Mouse (Mus musculus) hindbrain, embryonic 13.5 days (tissue): ENCODE measurements around the gene Ly6g5c. TPM values are rescaled to one million over a fixed set of nuclear protein-coding genes. Genes with fewer than 3 reads are reported as not detected.

ENCODE experiments used
- ATAC-seq: fragments of 200-750 bp; cut with Nextera tagmentation; 2 replicates; pipeline ENCODE4 v1.8.0; 2017; ENCODE audit warnings: moderate TSS enrichment; ENCODE audit not compliant: low FRiP score
- H3K27ac ChIP-seq: fragments of 300-500 bp; sonication (generic); 2 replicates; pipeline ENCODE4 v1.5.1; 2015; ENCODE audit warnings: inconsistent platforms, mild to moderate bottlenecking, moderate library complexity
- H3K27me3 ChIP-seq: fragments of 300-500 bp; sonication (generic); 2 replicates; pipeline ENCODE4 v1.6.1; 2015; ENCODE audit warnings: mild to moderate bottlenecking, inconsistent platforms
- H3K36me3 ChIP-seq: fragments of 300-500 bp; sonication (generic); 2 replicates; pipeline ENCODE4 v1.6.1; 2015; ENCODE audit warnings: mild to moderate bottlenecking, inconsistent platforms
- H3K4me1 ChIP-seq: fragments of 300-500 bp; sonication (generic); replicated peaks from 2 replicates; pipeline ENCODE4 v1.6.1; 2015; ENCODE audit warnings: inconsistent platforms
- H3K4me2 ChIP-seq: fragments of 300-500 bp; sonication (generic); 2 replicates; pipeline ENCODE4 v1.6.1; 2015; ENCODE audit warnings: inconsistent platforms, mild to moderate bottlenecking, moderate library complexity
- H3K4me3 ChIP-seq: fragments of 300-500 bp; sonication (generic); 2 replicates; pipeline ENCODE4 v1.5.1; 2015; ENCODE audit warnings: mild to moderate bottlenecking, inconsistent platforms
- H3K9ac ChIP-seq: fragments of 300-500 bp; sonication (generic); 2 replicates; pipeline ENCODE4 v1.6.1; 2015; ENCODE audit warnings: mild to moderate bottlenecking, inconsistent platforms
- H3K9me3 ChIP-seq: fragments of 300-500 bp; sonication (generic); 2 replicates; pipeline ENCODE4 v1.6.1; 2016; ENCODE audit warnings: inconsistent platforms
- WGBS: fragments of 180-500 bp; shearing (Covaris S2); methylation state at CpG from one replicate; pipeline ENCODE4 v1.1.7; 2015; 5-methylcytosine and 5-hydroxymethylcytosine counted together
- polyA plus RNA-seq: library from polyadenylated mRNA; unstranded; fragments of >200 nt; fragmentation: Nextera tagmentation; extraction: Ambion mirVana; gene quantifications from 2 replicates; pipeline ENCODE4 v1.2.1, GENCODE M21; 2015

Gene Ly6g5c
- polyA plus RNA-seq, 1 experiment from 2014 or later, result 0.36 TPM

GRCm38 (mm10) chr17:35155451-35155850 lies 47.4 kb downstream of the Ly6g5c start:
- Histone ChIP-seq H3K9ac (no peak overlapping the region), H3K4me1 (no peaks in the 10 kb centered on the region), H3K36me3 (peaks cover 98% of the 10 kb centered on the region), H3K27ac (no peak overlapping the region), H3K27me3 (no peaks in the 10 kb centered on the region), H3K9me3 (no peaks in the 10 kb centered on the region), H3K4me3 (no peak overlapping the region), H3K4me2 (no peak overlapping the region)
- WGBS, result 96% methylated on average over 12 of the region's 12 CpGs
- ATAC-seq, result no peak

DNA sequence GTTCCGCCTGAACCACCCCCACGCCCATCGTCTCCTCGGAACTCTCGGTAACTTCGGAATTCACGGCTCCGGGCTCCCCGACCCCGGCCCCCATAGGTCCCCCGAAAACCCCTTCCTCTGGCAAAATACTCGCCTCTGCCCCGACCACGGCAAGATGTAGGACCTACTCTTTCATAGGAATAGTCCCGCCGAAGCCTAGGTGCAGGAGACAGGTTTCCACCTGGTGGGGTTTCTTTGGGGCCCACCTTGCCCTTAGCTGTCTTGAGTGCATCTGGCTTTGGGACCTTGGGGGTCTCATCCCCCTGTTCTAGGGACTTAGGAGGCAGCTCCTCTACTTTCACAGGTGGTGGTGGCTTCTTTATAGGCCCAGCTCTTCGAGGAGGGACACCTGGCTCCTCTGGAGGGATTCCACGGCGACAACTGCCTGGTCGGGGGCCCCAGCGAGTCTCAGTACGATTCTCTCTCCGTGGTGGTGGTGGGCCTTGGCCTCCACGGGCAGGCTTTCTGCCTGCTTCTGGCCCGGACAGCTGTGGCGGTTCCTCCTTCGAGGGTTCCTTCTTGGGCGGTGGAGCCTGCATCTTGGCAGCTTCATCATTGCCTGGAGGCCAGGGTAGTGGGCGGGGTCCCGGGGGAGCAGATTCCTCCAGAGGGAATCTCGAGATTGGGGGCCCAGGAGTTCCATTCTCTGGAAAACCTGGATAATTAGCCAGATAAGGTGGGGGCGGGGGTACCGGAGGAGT lies 48.6 kb downstream of the Ly6g5c start:
- Histone ChIP-seq H3K4me2 (no peak overlapping the region), H3K27ac (no peak overlapping the region), H3K9me3 (no peaks in the 10 kb centered on the region), H3K4me1 (peaks cover 8% of the 10 kb centered on the region), H3K27me3 (no peaks in the 10 kb centered on the region), H3K4me3 (no peak overlapping the region), H3K9ac (no peak overlapping the region), H3K36me3 (peaks cover 100% of the 10 kb centered on the region)
- 92% methylated on average over 33 of the region's 33 CpGs for WGBS
- ATAC-seq, result no peak

DNA sequence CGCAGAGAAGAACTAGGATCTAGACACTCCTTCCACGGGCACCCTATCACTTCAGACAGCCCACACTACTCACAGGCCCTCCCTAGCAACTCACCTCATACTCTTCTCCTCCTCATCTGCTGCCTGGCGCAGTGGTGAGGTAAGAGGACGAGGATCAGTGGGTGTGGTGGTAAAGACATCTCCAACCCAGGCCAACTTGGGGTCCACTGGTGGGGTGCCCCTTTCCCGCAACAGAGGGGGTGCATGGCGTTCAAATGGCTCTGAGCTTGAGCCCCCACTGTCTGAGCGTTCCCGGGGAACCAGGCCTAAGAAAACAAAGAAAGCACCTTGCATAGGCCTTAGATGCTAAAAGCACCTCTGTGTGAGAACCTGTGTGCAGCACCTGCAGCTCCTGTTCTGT lies 49.2 kb downstream of the Ly6g5c start:
- Histone ChIP-seq H3K9ac (no peak overlapping the region), H3K27me3 (no peaks in the 10 kb centered on the region), H3K27ac (no peak overlapping the region), H3K4me1 (peaks cover 15% of the 10 kb centered on the region), H3K4me3 (no peak overlapping the region), H3K36me3 (peaks cover 99% of the 10 kb centered on the region), H3K4me2 (no peak overlapping the region), H3K9me3 (no peaks in the 10 kb centered on the region)
- 95% methylated on average over 8 of the region's 8 CpGs for WGBS
- no peak for ATAC-seq

DNA sequence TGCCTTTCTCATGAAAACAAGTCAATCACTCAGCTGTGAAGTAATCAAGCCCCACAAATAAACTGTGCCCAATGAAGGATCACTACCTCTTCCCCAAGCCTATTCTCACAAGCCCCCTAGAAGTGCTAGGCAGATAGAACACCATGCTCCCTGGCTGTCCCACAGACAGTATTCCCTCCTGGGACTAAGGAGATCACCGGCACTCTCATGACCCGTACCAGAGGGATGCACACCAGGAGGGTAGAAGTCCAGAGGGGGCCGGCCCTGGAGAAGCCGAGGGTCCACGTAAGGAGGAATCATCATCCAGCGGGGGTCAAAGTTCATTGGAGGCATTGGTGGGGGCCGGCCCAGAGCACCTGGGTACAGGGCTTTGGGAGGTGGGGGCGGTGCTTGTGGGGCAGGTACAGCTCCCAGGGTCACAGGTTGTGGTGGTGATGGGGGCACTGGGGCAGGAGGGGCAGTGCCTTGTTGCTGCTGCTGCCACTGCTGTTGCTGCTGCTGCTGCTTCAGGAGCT lies 49.6 kb downstream of the Ly6g5c start:
- ATAC-seq, result no peak
- Histone ChIP-seq H3K9ac (no peak overlapping the region), H3K27ac (no peak overlapping the region), H3K4me3 (no peak overlapping the region), H3K27me3 (no peaks in the 10 kb centered on the region), H3K9me3 (no peaks in the 10 kb centered on the region), H3K4me1 (peaks cover 19% of the 10 kb centered on the region), H3K36me3 (peaks cover 95% of the 10 kb centered on the region), H3K4me2 (no peak overlapping the region)
- WGBS, result 92% methylated on average over 8 of the region's 8 CpGs

DNA sequence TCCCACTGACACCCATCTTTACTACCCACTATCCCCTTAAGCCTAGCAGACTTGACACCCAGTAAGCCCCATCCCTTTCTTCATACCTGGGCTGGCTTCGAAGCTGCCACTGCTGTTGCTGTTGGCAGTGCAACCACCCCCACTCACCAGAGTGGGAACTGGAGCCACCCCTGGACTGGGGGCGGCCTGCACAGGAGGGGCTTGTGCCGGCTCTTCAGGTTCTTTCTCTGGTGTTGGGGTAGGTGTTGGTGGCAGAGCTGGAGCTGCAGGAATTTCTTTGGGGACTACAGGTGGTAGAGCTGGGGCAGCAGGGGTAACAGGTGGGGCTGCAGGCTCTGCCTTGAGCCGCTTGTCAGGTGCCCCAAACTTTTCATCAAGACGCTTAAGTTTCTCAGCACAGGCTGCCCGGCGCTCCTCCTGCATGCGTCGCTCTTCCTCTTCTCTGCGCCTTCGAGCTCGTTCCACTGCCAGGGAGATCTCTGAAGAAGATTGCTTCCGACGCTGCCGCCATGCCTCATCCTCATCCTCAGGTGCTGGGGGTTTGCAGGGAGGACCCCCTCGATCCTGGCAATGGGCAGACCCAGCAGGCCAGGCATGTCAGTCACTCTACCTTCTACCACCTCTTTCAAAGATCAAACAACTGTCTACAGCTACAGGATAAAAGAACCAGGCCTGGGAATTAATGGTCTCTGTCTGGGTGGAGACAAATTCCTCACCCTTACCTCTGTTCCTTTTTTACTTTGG lies 50.9 kb downstream of the Ly6g5c start:
- Histone ChIP-seq H3K36me3 (peaks cover 82% of the 10 kb centered on the region), H3K27ac (no peak overlapping the region), H3K9ac (no peak overlapping the region), H3K4me1 (peaks cover 29% of the 10 kb centered on the region), H3K9me3 (no peaks in the 10 kb centered on the region), H3K27me3 (no peaks in the 10 kb centered on the region), H3K4me3 (no peak overlapping the region), H3K4me2 (no peak overlapping the region)
- 94% methylated on average over 16 of the region's 16 CpGs for WGBS
- ATAC-seq, result no peak

DNA sequence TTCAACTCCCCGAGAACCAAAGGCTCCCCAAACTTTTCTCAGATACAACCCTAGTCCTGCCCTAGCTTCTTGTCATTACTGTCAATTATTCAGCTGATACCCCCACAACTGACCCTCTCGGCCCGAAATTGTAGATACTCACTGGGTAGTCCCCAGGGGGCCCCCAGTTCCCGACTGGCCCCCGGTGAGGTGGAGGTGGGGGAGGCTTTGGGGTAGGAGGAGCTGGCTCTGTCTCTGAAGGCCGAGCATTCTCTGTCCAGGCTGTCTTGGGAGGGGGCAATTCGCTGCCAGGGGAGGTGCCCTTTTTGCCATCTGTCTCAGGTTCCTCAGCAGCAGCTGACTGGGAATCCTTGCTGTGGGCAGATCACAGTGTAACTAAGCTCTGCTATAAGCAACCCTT lies 51.6 kb downstream of the Ly6g5c start:
- Histone ChIP-seq H3K4me1 (peaks cover 29% of the 10 kb centered on the region), H3K27me3 (no peaks in the 10 kb centered on the region), H3K27ac (no peak overlapping the region), H3K4me2 (no peak overlapping the region), H3K4me3 (no peak overlapping the region), H3K36me3 (peaks cover 75% of the 10 kb centered on the region), H3K9ac (no peak overlapping the region), H3K9me3 (no peaks in the 10 kb centered on the region)
- 85% methylated on average over 7 of the region's 7 CpGs for WGBS
- no peak for ATAC-seq

- peaks cover 37% of the 10 kb centered on the region for H3K4me1 ChIP-seq
- H3K9ac ChIP-seq, result peak overlapping the region; percentile 100; the same call in 1 of the 2 replicates
- H3K36me3 ChIP-seq, result peaks cover 58% of the 10 kb centered on the region
- 86% methylated on average over 11 of the region's 11 CpGs for WGBS
- no peaks in the 10 kb centered on the region for H3K9me3 ChIP-seq
- no peak overlapping the region for H3K4me3 ChIP-seq
- no peak overlapping the region for H3K27ac ChIP-seq
- H3K27me3 ChIP-seq, result no peaks in the 10 kb centered on the region
- H3K4me2 ChIP-seq, result no peak overlapping the region
- no peak for ATAC-seq
These were observed 53.3 kb downstream of the Ly6g5c start for GRCm38 (mm10) chr17:35161421-35161820.

Other genes starting within 250 kb of the Ly6g5c start
- 1.9 TPM in 2 replicates for gene Cfb, start 245.8 kb upstream of the Ly6g5c start, polyA plus RNA-seq
- gene Zbtb12, start 228.8 kb upstream of the Ly6g5c start, polyA plus RNA-seq, result 13.5 and 13.9 TPM in 2 replicates
- 0.10 TPM in 1 of 2 replicates, not detected in the other for gene Gm20547, start 226.2 kb upstream of the Ly6g5c start, polyA plus RNA-seq
- 1.4 and 2.3 TPM in 2 replicates for gene C2, start 210.0 kb upstream of the Ly6g5c start, polyA plus RNA-seq
- 90.1 and 98.0 TPM in 2 replicates for gene Ehmt2, start 209.8 kb upstream of the Ly6g5c start, polyA plus RNA-seq
- gene Slc44a4, start 193.8 kb upstream of the Ly6g5c start, polyA plus RNA-seq, result 0.17 TPM in 1 of 2 replicates, not detected in the other
- gene Neu1, start 177.0 kb upstream of the Ly6g5c start, polyA plus RNA-seq, result 30.6 and 31.5 TPM in 2 replicates
- 0.26 and 0.32 TPM in 2 replicates for gene Hspa1b, start 149.0 kb upstream of the Ly6g5c start, polyA plus RNA-seq
- gene Gm20481, start 138.4 kb upstream of the Ly6g5c start, polyA plus RNA-seq, result not detected in 2 replicates
- 4.0 and 4.6 TPM in 2 replicates for gene Hspa1a, start 136.1 kb upstream of the Ly6g5c start, polyA plus RNA-seq
- 0.85 and 1.1 TPM in 2 replicates for gene Hspa1l, start 135.6 kb upstream of the Ly6g5c start, polyA plus RNA-seq
- gene Lsm2, start 126.4 kb upstream of the Ly6g5c start, polyA plus RNA-seq, result 112 and 117 TPM in 2 replicates
- 57.3 TPM in 2 replicates for gene Vars, start 107.3 kb upstream of the Ly6g5c start, polyA plus RNA-seq
- 0.16 and 0.18 TPM in 2 replicates for gene Vwa7, start 91.7 kb upstream of the Ly6g5c start, polyA plus RNA-seq
- 2.5 and 2.9 TPM in 2 replicates for gene Sapcd1, start 80.3 kb upstream of the Ly6g5c start, polyA plus RNA-seq
- 2.7 and 3.5 TPM in 2 replicates for gene Msh5, start 61.5 kb upstream of the Ly6g5c start, polyA plus RNA-seq
- 100 and 102 TPM in 2 replicates for gene Clic1, start 58.3 kb upstream of the Ly6g5c start, polyA plus RNA-seq
- gene Ddah2, start 49.2 kb upstream of the Ly6g5c start, polyA plus RNA-seq, result 420 and 426 TPM in 2 replicates
- not detected in 2 replicates for gene Ly6g6c, start 42.9 kb upstream of the Ly6g5c start, polyA plus RNA-seq
- gene Mpig6b, start 42.1 kb upstream of the Ly6g5c start, polyA plus RNA-seq, result 0.25 and 0.31 TPM in 2 replicates
- 0.45 TPM in 1 of 2 replicates, not detected in the other for gene Ly6g6e, start 31.4 kb upstream of the Ly6g5c start, polyA plus RNA-seq
- 0.61 and 1.1 TPM in 2 replicates for gene Ly6g6d, start 30.2 kb upstream of the Ly6g5c start, polyA plus RNA-seq
- gene Ly6g6f, start 22.7 kb upstream of the Ly6g5c start, polyA plus RNA-seq, result 0.19 and 0.28 TPM in 2 replicates
- gene Abhd16a, start 19.0 kb upstream of the Ly6g5c start, polyA plus RNA-seq, result 86.9 and 93.8 TPM in 2 replicates
- gene Ly6g5b, start 7.1 kb downstream of the Ly6g5c start, polyA plus RNA-seq, result 1.1 and 1.9 TPM in 2 replicates
- 21.6 and 24.4 TPM in 2 replicates for gene Gpank1, start 13.2 kb downstream of the Ly6g5c start, polyA plus RNA-seq
- gene Csnk2b, start 13.8 kb downstream of the Ly6g5c start, polyA plus RNA-seq, result 317 and 322 TPM in 2 replicates
- 10.2 and 11.2 TPM in 2 replicates for gene D17H6S53E, start 18.1 kb downstream of the Ly6g5c start, polyA plus RNA-seq
- gene Apom, start 23.8 kb downstream of the Ly6g5c start, polyA plus RNA-seq, result 0.34 and 0.84 TPM in 2 replicates
- 76.5 and 81.9 TPM in 2 replicates for gene Bag6, start 26.9 kb downstream of the Ly6g5c start, polyA plus RNA-seq
- 181 and 196 TPM in 2 replicates for gene Prrc2a, start 56.6 kb downstream of the Ly6g5c start, polyA plus RNA-seq
- 8.7 and 11.6 TPM in 2 replicates for gene Aif1, start 67.8 kb downstream of the Ly6g5c start, polyA plus RNA-seq
- gene Lst1, start 80.2 kb downstream of the Ly6g5c start, polyA plus RNA-seq, result 6.8 and 8.9 TPM in 2 replicates
- 0.44 and 0.52 TPM in 2 replicates for gene Ltb, start 86.2 kb downstream of the Ly6g5c start, polyA plus RNA-seq
- gene Tnf, start 93.7 kb downstream of the Ly6g5c start, polyA plus RNA-seq, result not detected in 2 replicates
- 0.23 and 0.27 TPM in 2 replicates for gene Lta, start 97.1 kb downstream of the Ly6g5c start, polyA plus RNA-seq
- gene Gm16181, start 112.6 kb downstream of the Ly6g5c start, polyA plus RNA-seq, result 0.57 and 0.83 TPM in 2 replicates
- gene Atp6v1g2, start 125.4 kb downstream of the Ly6g5c start, polyA plus RNA-seq, result 52.4 and 54.2 TPM in 2 replicates
- gene Nfkbil1, start 127.5 kb downstream of the Ly6g5c start, polyA plus RNA-seq, result 8.4 and 10.8 TPM in 2 replicates
- 391 and 410 TPM in 2 replicates for gene Ddx39b, start 133.5 kb downstream of the Ly6g5c start, polyA plus RNA-seq
- 73.4 and 73.6 TPM in 2 replicates for gene H2-D1, start 154.5 kb downstream of the Ly6g5c start, polyA plus RNA-seq
- gene H2-Q1, start 212.1 kb downstream of the Ly6g5c start, polyA plus RNA-seq, result 0.14 and 0.30 TPM in 2 replicates
- 0.68 and 1.0 TPM in 2 replicates for gene H2-Q2, start 234.0 kb downstream of the Ly6g5c start, polyA plus RNA-seq